Mouse (Mus musculus): ENCODE measurements at regions not wholly inside any gene's neighbourhood (a gene's known extent, or its start where the extent isn't known, plus 50 kb on each side); places are given as distances from the start of the nearest gene placed in this dataset.

GRCm38 (mm10) chr8:34496751-34497150, 385.2 kb upstream of the Gm10131 start:
- Histone ChIP-seq H3K9ac (ENCODE audit: low read depth, low read length) (no peak overlapping the region), H3K27me3 (ENCODE audit: control insufficient read depth, insufficient read depth, low read length) (no peaks in the 10 kb centered on the region), H3K4me2 (no peak overlapping the region), H3K4me3 (ENCODE audit: low read depth, low read length) (no peak overlapping the region), H3K36me3 (ENCODE audit: control insufficient read depth, insufficient read depth, low read length) (no peaks in the 10 kb centered on the region), H3K9me3 (replicated peaks; ENCODE audit: control insufficient read depth, low read length) (no peaks in the 10 kb centered on the region), H3K4me1 (ENCODE audit: control insufficient read depth, insufficient read depth, low read length) (no peaks in the 10 kb centered on the region), H3K27ac (ENCODE audit: low read depth, low read length) (no peak overlapping the region)
- ATAC-seq (replicated peaks; ENCODE audit: insufficient number of reproducible peaks, low FRiP score, low TSS enrichment): no peak
- 86% methylated on average over 4 of the region's 4 CpGs for WGBS (ENCODE audit: insufficient replicate concordance)

- Histone ChIP-seq H3K27ac (ENCODE audit: low read depth, low read length) (no peak overlapping the region), H3K4me2 (no peak overlapping the region), H3K9ac (ENCODE audit: low read depth, low read length) (no peak overlapping the region), H3K27me3 (ENCODE audit: control insufficient read depth, insufficient read depth, low read length) (no peaks in the 10 kb centered on the region), H3K9me3 (replicated peaks; ENCODE audit: control insufficient read depth, low read length) (no peaks in the 10 kb centered on the region), H3K4me1 (ENCODE audit: control insufficient read depth, insufficient read depth, low read length) (no peaks in the 10 kb centered on the region), H3K4me3 (ENCODE audit: low read depth, low read length) (no peak overlapping the region), H3K36me3 (ENCODE audit: control insufficient read depth, insufficient read depth, low read length) (no peaks in the 10 kb centered on the region)
- 67% methylated on average over 4 of the region's 4 CpGs for WGBS (ENCODE audit: insufficient replicate concordance)
- ATAC-seq (replicated peaks; ENCODE audit: insufficient number of reproducible peaks, low FRiP score, low TSS enrichment): no peak
Measured at GRCm38 (mm10) chr8:34495974-34496373, 384.4 kb upstream of the Gm10131 start.

GRCm38 (mm10) chr8:34488746-34489400, 377.3 kb upstream of the Gm10131 start:
- H3K4me3 ChIP-seq (ENCODE audit: low read depth, low read length): no peak overlapping the region
- H3K9me3 ChIP-seq (replicated peaks; ENCODE audit: control insufficient read depth, low read length): no peaks in the 10 kb centered on the region
- no peaks in the 10 kb centered on the region for H3K27me3 ChIP-seq (ENCODE audit: control insufficient read depth, insufficient read depth, low read length)
- no peaks in the 10 kb centered on the region for H3K36me3 ChIP-seq (ENCODE audit: control insufficient read depth, insufficient read depth, low read length)
- WGBS (ENCODE audit: insufficient replicate concordance): 45% methylated on average over 7 of the region's 7 CpGs
- no peak for ATAC-seq (replicated peaks; ENCODE audit: insufficient number of reproducible peaks, low FRiP score, low TSS enrichment)
- H3K4me1 ChIP-seq (ENCODE audit: control insufficient read depth, insufficient read depth, low read length): no peaks in the 10 kb centered on the region; the same call in 1 of the 2 replicates
- no peak overlapping the region for H3K4me2 ChIP-seq
- no peak overlapping the region for H3K27ac ChIP-seq (ENCODE audit: low read depth, low read length)
- H3K9ac ChIP-seq (ENCODE audit: low read depth, low read length): no peak overlapping the region

GRCm38 (mm10) chr8:34486433-34487096, 375.0 kb upstream of the Gm10131 start:
- H3K4me2 ChIP-seq: no peak overlapping the region
- no peak for ATAC-seq (replicated peaks; ENCODE audit: insufficient number of reproducible peaks, low FRiP score, low TSS enrichment)
- H3K27me3 ChIP-seq (ENCODE audit: control insufficient read depth, insufficient read depth, low read length): no peaks in the 10 kb centered on the region
- no peak overlapping the region for H3K9ac ChIP-seq (ENCODE audit: low read depth, low read length)
- H3K36me3 ChIP-seq (ENCODE audit: control insufficient read depth, insufficient read depth, low read length): no peaks in the 10 kb centered on the region
- H3K4me1 ChIP-seq (ENCODE audit: control insufficient read depth, insufficient read depth, low read length): no peaks in the 10 kb centered on the region; the same call in 1 of the 2 replicates
- H3K4me3 ChIP-seq (ENCODE audit: low read depth, low read length): no peak overlapping the region
- 63% methylated on average over 17 of the region's 17 CpGs for WGBS (ENCODE audit: insufficient replicate concordance)
- no peak overlapping the region for H3K27ac ChIP-seq (ENCODE audit: low read depth, low read length)
- no peaks in the 10 kb centered on the region for H3K9me3 ChIP-seq (replicated peaks; ENCODE audit: control insufficient read depth, low read length)

GRCm38 (mm10) chr8:34485905-34486304, 374.4 kb upstream of the Gm10131 start:
- H3K4me3 ChIP-seq (ENCODE audit: low read depth, low read length): no peak overlapping the region
- no peak overlapping the region for H3K4me2 ChIP-seq
- no peaks in the 10 kb centered on the region for H3K27me3 ChIP-seq (ENCODE audit: control insufficient read depth, insufficient read depth, low read length)
- H3K4me1 ChIP-seq (ENCODE audit: control insufficient read depth, insufficient read depth, low read length): no peaks in the 10 kb centered on the region; the same call in 1 of the 2 replicates
- no peak overlapping the region for H3K9ac ChIP-seq (ENCODE audit: low read depth, low read length)
- no peaks in the 10 kb centered on the region for H3K36me3 ChIP-seq (ENCODE audit: control insufficient read depth, insufficient read depth, low read length)
- WGBS (ENCODE audit: insufficient replicate concordance): 83% methylated on average over 9 of the region's 9 CpGs
- no peaks in the 10 kb centered on the region for H3K9me3 ChIP-seq (replicated peaks; ENCODE audit: control insufficient read depth, low read length)
- no peak for ATAC-seq (replicated peaks; ENCODE audit: insufficient number of reproducible peaks, low FRiP score, low TSS enrichment)
- no peak overlapping the region for H3K27ac ChIP-seq (ENCODE audit: low read depth, low read length)

GRCm38 (mm10) chr8:34485346-34485745, 373.8 kb upstream of the Gm10131 start:
- no peaks in the 10 kb centered on the region for H3K27me3 ChIP-seq (ENCODE audit: control insufficient read depth, insufficient read depth, low read length)
- no peak overlapping the region for H3K9ac ChIP-seq (ENCODE audit: low read depth, low read length)
- H3K4me3 ChIP-seq (ENCODE audit: low read depth, low read length): no peak overlapping the region
- no peaks in the 10 kb centered on the region; the same call in 1 of the 2 replicates for H3K4me1 ChIP-seq (ENCODE audit: control insufficient read depth, insufficient read depth, low read length)
- H3K9me3 ChIP-seq (replicated peaks; ENCODE audit: control insufficient read depth, low read length): no peaks in the 10 kb centered on the region
- no peak overlapping the region for H3K27ac ChIP-seq (ENCODE audit: low read depth, low read length)
- H3K4me2 ChIP-seq: no peak overlapping the region
- WGBS (ENCODE audit: insufficient replicate concordance): 79% methylated on average over 6 of the region's 6 CpGs
- no peak for ATAC-seq (replicated peaks; ENCODE audit: insufficient number of reproducible peaks, low FRiP score, low TSS enrichment)
- H3K36me3 ChIP-seq (ENCODE audit: control insufficient read depth, insufficient read depth, low read length): no peaks in the 10 kb centered on the region

- Histone ChIP-seq H3K4me2 (no peak overlapping the region), H3K4me3 (ENCODE audit: low read depth, low read length) (no peak overlapping the region), H3K27ac (ENCODE audit: low read depth, low read length) (no peak overlapping the region), H3K36me3 (ENCODE audit: control insufficient read depth, insufficient read depth, low read length) (no peaks in the 10 kb centered on the region), H3K9ac (ENCODE audit: low read depth, low read length) (no peak overlapping the region), H3K27me3 (ENCODE audit: control insufficient read depth, insufficient read depth, low read length) (no peaks in the 10 kb centered on the region), H3K9me3 (replicated peaks; ENCODE audit: control insufficient read depth, low read length) (no peaks in the 10 kb centered on the region), H3K4me1 (ENCODE audit: control insufficient read depth, insufficient read depth, low read length) (no peaks in the 10 kb centered on the region; the same call in 1 of the 2 replicates)
- 60% methylated on average over 6 of the region's 6 CpGs for WGBS (ENCODE audit: insufficient replicate concordance)
- no peak for ATAC-seq (replicated peaks; ENCODE audit: insufficient number of reproducible peaks, low FRiP score, low TSS enrichment)
Measured at GRCm38 (mm10) chr8:34484551-34485335, 373.2 kb upstream of the Gm10131 start.

- no peaks in the 10 kb centered on the region for H3K36me3 ChIP-seq (ENCODE audit: control insufficient read depth, insufficient read depth, low read length)
- H3K4me2 ChIP-seq: no peak overlapping the region
- H3K9me3 ChIP-seq (replicated peaks; ENCODE audit: control insufficient read depth, low read length): no peaks in the 10 kb centered on the region
- WGBS (ENCODE audit: insufficient replicate concordance): 76% methylated on average over 4 of the region's 4 CpGs
- no peak overlapping the region for H3K27ac ChIP-seq (ENCODE audit: low read depth, low read length)
- no peak for ATAC-seq (replicated peaks; ENCODE audit: insufficient number of reproducible peaks, low FRiP score, low TSS enrichment)
- no peaks in the 10 kb centered on the region for H3K27me3 ChIP-seq (ENCODE audit: control insufficient read depth, insufficient read depth, low read length)
- no peaks in the 10 kb centered on the region; the same call in 1 of the 2 replicates for H3K4me1 ChIP-seq (ENCODE audit: control insufficient read depth, insufficient read depth, low read length)
- no peak overlapping the region for H3K4me3 ChIP-seq (ENCODE audit: low read depth, low read length)
- H3K9ac ChIP-seq (ENCODE audit: low read depth, low read length): no peak overlapping the region
Measured at GRCm38 (mm10) chr8:34483212-34483611, 371.7 kb upstream of the Gm10131 start.

All from heart, embryonic 11.5 days (tissue).